Mouse (Mus musculus) kidney, adult 2 months (tissue): Measurements from ENCODE around the gene Nfic. TPM values are rescaled to one million over a fixed set of nuclear protein-coding genes. Genes with fewer than 3 reads are reported as not detected.
A peak's percentile ranks its signal among the peaks of the same experiment; 100 is the strongest.

Experiments used
- DNase-seq: peaks from one replicate; pipeline ENCODE4 v3.0.0; 2021
- H3K27ac ChIP-seq: fragments of 200-500 bp; 2 replicates; pipeline ENCODE4 v1.5.1; 2012; ENCODE audit warnings: low read depth, low read length, control low read depth, inconsistent platforms; ENCODE audit not compliant: insufficient read depth
- H3K27me3 ChIP-seq: fragments of 200-500 bp; replicated peaks from 2 replicates; pipeline ENCODE4 v1.6.1; 2012; ENCODE audit warnings: mild to moderate bottlenecking, moderate library complexity, low read length, inconsistent platforms; ENCODE audit not compliant: control insufficient read depth, insufficient read depth
- H3K36me3 ChIP-seq: fragments of 200-500 bp; 2 replicates; pipeline ENCODE4 v1.6.1; 2012; ENCODE audit warnings: mild to moderate bottlenecking, moderate library complexity, low read length, inconsistent platforms; ENCODE audit not compliant: control insufficient read depth, insufficient read depth
- H3K4me1 ChIP-seq: fragments of 200-500 bp; 2 replicates; pipeline ENCODE4 v1.6.1; 2011; ENCODE audit warnings: low read length; ENCODE audit not compliant: control insufficient read depth, insufficient read depth
- H3K4me3 ChIP-seq: fragments of 200-500 bp; 2 replicates; pipeline ENCODE4 v1.5.1; 2011; ENCODE audit warnings: mild to moderate bottlenecking, low read depth, low read length, control low read depth; ENCODE audit not compliant: insufficient read depth
- CTCF ChIP-seq: fragments of 200-500 bp; conservative IDR thresholded peaks from 2 replicates; pipeline ENCODE4 v1.5.1; 2011; ENCODE audit warnings: low read depth, mild to moderate bottlenecking, control low read depth, low read length, moderate library complexity, mixed read lengths; ENCODE audit not compliant: insufficient read depth, insufficient read length
- POLR2A ChIP-seq: fragments of 200-500 bp; IDR thresholded peaks from one replicate; pipeline ENCODE4 v1.6.1; 2011; ENCODE audit warnings: low read depth, low read length, control low read depth
- WGBS: fragments of 180-500 bp; shearing (Covaris S2); methylation state at CpG from one replicate; pipeline ENCODE4 v1.1.7; 2018; 5-methylcytosine and 5-hydroxymethylcytosine counted together
- polyA plus RNA-seq: library from polyadenylated mRNA; depleted of rRNA; stranded (reverse); fragments of >200 nt; gene quantifications from 2 replicates; pipeline ENCODE4 v1.2.3, GENCODE M21; 2012

Gene Nfic
- polyA plus RNA-seq, 1 experiment: 82.5 TPM

DNA sequence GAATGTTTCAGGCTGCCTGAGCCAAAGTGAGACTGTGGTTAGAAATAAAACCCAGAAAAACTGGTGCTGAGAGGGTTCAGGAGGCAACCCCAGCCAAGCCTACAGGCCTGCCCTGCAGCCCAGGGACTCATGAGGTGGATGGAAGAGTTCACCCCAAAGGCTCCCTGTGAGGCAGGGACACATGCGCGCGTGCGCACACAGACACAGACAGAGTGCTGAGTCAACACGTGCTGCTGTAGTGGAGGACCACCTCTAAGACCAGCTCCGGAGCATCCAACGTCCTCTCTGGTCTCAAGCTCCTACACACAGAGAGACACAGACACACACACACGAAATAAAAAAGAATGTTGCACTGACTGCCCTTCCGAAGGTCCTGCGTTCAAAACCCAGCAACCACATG lies 80.1 kb downstream of the Nfic start:
- no peak for DNase-seq
- no peak for TF ChIP-seq POLR2A
- TF ChIP-seq CTCF: no peak
- Histone ChIP-seq H3K4me1 (peaks cover 16% of the 10 kb centered on the region; the same call in 1 of the 2 replicates), H3K36me3 (no peaks in the 10 kb centered on the region), H3K27me3 (no peaks in the 10 kb centered on the region), H3K4me3 (no peak overlapping the region), H3K27ac (no peak overlapping the region)
- WGBS: 96% methylated on average over 10 of the region's 10 CpGs

DNA sequence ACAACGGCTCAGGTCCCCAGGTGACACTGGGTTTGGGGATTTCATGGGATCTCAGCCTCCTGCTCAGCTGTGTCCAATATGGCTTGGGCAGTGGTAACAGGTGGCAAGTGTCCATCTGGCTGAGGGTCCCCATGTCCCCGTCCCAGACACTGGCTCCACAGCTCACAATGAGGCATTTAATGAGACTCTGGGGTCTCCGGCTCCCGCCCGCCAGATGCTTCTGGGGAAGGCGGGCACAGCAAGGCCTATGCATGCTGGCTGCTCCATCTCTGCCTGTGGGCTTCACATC lies 88.3 kb downstream of the Nfic start:
- H3K27ac ChIP-seq: no peak overlapping the region
- H3K4me3 ChIP-seq: no peak overlapping the region
- no peaks in the 10 kb centered on the region for H3K36me3 ChIP-seq
- DNase-seq: no peak
- no peaks in the 10 kb centered on the region for H3K27me3 ChIP-seq
- TF ChIP-seq POLR2A (no peak), CTCF (no peak)
- H3K4me1 ChIP-seq: no peaks in the 10 kb centered on the region
- WGBS: 93% methylated on average over 6 of the region's 6 CpGs

DNA sequence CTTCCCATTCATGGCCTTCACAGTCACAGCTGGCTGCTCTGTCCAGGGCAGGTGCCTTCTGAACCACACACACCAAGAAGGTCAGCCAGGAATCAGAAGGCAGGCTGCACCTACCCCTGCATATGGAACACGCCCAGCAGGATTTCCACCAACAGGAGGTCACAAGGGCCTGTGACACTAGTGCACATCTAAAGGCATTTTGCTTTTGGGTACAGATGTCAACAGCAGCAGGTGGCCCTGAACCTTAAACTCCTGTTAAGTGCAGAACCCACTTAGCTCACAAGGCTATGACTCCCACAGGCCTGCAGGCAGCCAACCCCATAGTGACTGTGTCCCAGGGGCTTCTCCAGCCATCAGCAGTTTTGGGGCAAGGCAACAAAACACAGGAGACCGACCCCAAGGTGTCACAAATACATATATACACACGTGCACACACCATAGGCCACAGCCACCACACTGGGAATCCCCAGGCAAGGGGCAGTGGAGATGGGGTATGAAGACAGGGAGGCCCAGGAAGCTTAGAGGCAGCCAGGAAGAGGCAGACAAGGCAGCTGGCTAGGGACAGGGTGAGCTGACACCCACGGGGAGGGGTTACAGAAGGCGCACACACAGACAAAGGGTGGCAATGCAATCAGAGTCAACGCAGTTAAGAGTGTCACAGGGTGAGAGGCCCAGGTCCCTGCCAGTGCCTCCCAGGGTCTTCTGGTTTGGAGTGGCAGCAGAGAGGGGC lies 88.8 kb downstream of the Nfic start:
- Histone ChIP-seq H3K4me3 (no peak overlapping the region), H3K27ac (no peak overlapping the region), H3K27me3 (no peaks in the 10 kb centered on the region), H3K4me1 (no peaks in the 10 kb centered on the region), H3K36me3 (no peaks in the 10 kb centered on the region)
- no peak for DNase-seq
- peak; percentile 4 for TF ChIP-seq POLR2A
- no peak for TF ChIP-seq CTCF
- 69% methylated on average over 6 of the region's 6 CpGs for WGBS

DNA sequence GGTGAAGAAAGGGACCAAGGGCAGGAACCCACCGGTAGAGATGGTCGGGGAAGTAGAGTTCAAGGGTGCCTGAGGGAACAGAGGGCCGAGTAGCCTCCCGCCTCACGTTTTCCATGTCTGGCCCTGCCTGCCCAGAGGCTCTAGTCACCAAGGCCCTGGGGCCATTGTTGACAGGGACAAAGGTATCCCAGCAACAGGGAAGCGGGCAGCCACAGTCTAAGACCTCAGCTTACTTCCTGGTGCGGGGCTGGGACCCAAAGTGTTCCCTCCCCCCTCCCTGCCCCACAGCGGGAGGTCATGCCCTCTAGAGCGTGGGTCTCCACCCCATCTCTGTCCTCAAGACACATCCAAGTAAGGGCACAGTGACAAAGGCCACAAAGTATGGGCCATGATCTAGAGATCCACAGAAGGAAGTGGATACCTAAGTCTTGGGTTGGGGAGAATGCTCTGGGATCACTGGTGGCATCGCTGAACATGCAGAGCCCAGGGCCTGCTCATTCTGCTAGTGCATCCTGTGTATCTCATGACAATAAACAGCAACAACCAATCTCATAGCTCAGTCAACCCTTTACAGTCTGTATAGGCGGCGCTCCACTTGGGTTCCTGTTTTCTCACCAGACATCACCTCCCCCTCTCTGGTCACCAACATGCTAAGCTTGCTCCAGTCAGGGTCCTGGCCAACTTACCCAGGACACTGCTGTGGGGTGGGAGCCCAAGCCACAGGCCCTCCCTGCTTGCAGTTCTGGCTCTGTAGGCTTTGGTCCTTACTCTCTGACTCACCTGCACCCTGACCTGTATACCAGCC lies 89.6 kb downstream of the Nfic start, which contains the start of gene 4930404N11Rik:
Gene 4930404N11Rik (minus strand): TSS at position 145 of the 805 bp plus-strand sequence.
- Histone ChIP-seq H3K4me3 (no peak within 1 kb of the TSS), H3K27me3 (no peaks in the 10 kb centered on the region), H3K4me1 (no peaks in the 10 kb centered on the region), H3K36me3 (no peaks in the 10 kb centered on the region), H3K27ac (no peak within 1 kb of the TSS)
- no peak for DNase-seq
- TF ChIP-seq POLR2A (no peak), CTCF (no peak)
- 43% methylated on average over 12 of the region's 12 CpGs for WGBS

DNA sequence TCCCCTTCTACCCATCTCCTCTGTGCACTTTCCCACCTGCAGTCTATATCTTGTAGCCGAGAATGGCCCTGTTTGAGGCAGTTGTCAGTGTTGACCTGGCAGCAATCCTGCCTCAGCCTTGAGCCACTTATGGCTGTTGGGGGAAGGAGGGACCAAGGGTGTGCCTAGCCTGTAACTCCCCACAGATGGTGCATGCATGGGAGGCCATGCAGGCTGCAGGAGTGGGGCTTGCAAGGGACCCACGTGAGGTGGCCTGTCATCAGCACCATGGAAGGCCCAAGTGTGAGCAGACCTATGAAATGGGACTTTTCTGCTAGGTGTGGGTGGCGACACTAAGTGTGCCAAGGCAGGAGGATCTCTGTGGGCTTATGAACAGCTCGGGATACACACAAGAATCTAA lies 90.4 kb downstream of the Nfic start:
- no peak for TF ChIP-seq CTCF
- TF ChIP-seq POLR2A: no peak
- Histone ChIP-seq H3K36me3 (no peaks in the 10 kb centered on the region), H3K27ac (no peak overlapping the region), H3K27me3 (no peaks in the 10 kb centered on the region), H3K4me1 (peaks cover 1% of the 10 kb centered on the region; the same call in 1 of the 2 replicates), H3K4me3 (no peak overlapping the region)
- no peak for DNase-seq
- WGBS: 60% methylated on average over 4 of the region's 4 CpGs

DNA sequence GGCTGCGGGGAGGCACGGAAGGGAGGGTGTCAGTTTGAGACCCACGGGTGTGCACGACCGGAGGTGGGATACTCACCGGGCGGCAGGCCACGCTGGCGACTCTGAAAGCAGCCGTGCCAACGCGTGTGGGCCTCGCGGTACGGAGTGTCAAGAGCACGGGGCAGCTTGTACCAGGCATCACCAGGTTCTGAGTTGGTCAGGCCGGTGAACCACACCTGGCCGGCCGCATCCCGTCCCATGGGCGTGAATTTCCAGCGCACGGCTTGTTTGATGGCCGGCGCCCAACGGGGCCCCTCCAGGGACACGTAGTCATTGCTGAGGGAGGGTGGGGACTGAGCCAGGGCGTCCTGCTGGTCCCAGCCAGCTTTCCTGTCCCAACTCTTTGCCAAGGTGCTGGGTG lies 90.8 kb downstream of the Nfic start:
- TF ChIP-seq POLR2A: no peak
- TF ChIP-seq CTCF: no peak
- no peak for DNase-seq
- Histone ChIP-seq H3K27ac (no peak overlapping the region), H3K27me3 (no peaks in the 10 kb centered on the region), H3K36me3 (no peaks in the 10 kb centered on the region), H3K4me1 (peaks cover 5% of the 10 kb centered on the region; the same call in 1 of the 2 replicates), H3K4me3 (no peak overlapping the region)
- 27% methylated on average over 28 of the region's 28 CpGs for WGBS
